Mouse (Mus musculus) forebrain, embryonic 10.5 days (tissue): ENCODE measurements around the gene Vsnl1. TPM values are rescaled to one million over a fixed set of nuclear protein-coding genes. Genes with fewer than 3 reads are reported as not detected.

Experiments used
- DNase-seq: peaks from one replicate; pipeline ENCODE4 v3.0.0-alpha.2; 2017; ENCODE audit warnings: low spot score; ENCODE audit errors: extremely low spot score
- H3K27ac ChIP-seq: fragments of 300-500 bp; sonication (generic); 2 replicates; pipeline ENCODE4 v1.5.1; 2016; ENCODE audit warnings: mild to moderate bottlenecking
- H3K27me3 ChIP-seq: fragments of 300-500 bp; sonication (generic); 2 replicates; pipeline ENCODE4 v1.6.1; 2016; ENCODE audit warnings: mild to moderate bottlenecking; ENCODE audit not compliant: poor library complexity, severe bottlenecking
- H3K36me3 ChIP-seq: fragments of 300-500 bp; sonication (generic); replicated peaks from 2 replicates; pipeline ENCODE4 v1.6.1; 2016; ENCODE audit warnings: mild to moderate bottlenecking, moderate library complexity
- H3K4me1 ChIP-seq: fragments of 300-500 bp; sonication (generic); 2 replicates; pipeline ENCODE4 v1.6.1; 2016
- H3K4me3 ChIP-seq: fragments of 300-500 bp; sonication (generic); 2 replicates; pipeline ENCODE4 v1.5.1; 2016; ENCODE audit warnings: mild to moderate bottlenecking, moderate library complexity
- H3K9me3 ChIP-seq: fragments of 300-500 bp; sonication (generic); 2 replicates; pipeline ENCODE4 v1.6.1; 2016; ENCODE audit warnings: mild to moderate bottlenecking, moderate library complexity
- WGBS: fragments of 180-500 bp; shearing (Covaris S2); methylation state at CpG from one replicate; pipeline ENCODE4 v1.1.7; 2016; 5-methylcytosine and 5-hydroxymethylcytosine counted together
- polyA plus RNA-seq: library from polyadenylated mRNA; unstranded; fragments of >200 nt; fragmentation: Nextera tagmentation; extraction: Ambion mirVana; gene quantifications from 2 replicates; pipeline ENCODE4 v1.2.1, GENCODE M21; 2016

Vsnl1 gene
- polyA plus RNA-seq, 1 experiment from 2014 or later = 0.71 TPM

- H3K4me3 ChIP-seq = no peak overlapping the region
- H3K9me3 ChIP-seq = no peaks in the 10 kb centered on the region
- 67% methylated on average over 6 of the region's 6 CpGs for WGBS
- H3K27ac ChIP-seq = no peak overlapping the region
- DNase-seq = no peak
- no peaks in the 10 kb centered on the region for H3K4me1 ChIP-seq
- H3K36me3 ChIP-seq = no peaks in the 10 kb centered on the region
- no peaks in the 10 kb centered on the region for H3K27me3 ChIP-seq
Measured at GRCm38 (mm10) chr12:11364870-11365269, 71.5 kb downstream of the Vsnl1 start.

- DNase-seq = no peak
- WGBS = 92% methylated on average over 6 of the region's 6 CpGs
- no peaks in the 10 kb centered on the region for H3K9me3 ChIP-seq
- H3K27ac ChIP-seq = no peak overlapping the region
- no peaks in the 10 kb centered on the region for H3K36me3 ChIP-seq
- no peak overlapping the region for H3K4me3 ChIP-seq
- no peaks in the 10 kb centered on the region for H3K27me3 ChIP-seq
- no peaks in the 10 kb centered on the region for H3K4me1 ChIP-seq
Measured at GRCm38 (mm10) chr12:11362435-11362834, 74.0 kb downstream of the Vsnl1 start.

GRCm38 (mm10) chr12:11350895-11351294 lies 85.5 kb downstream of the Vsnl1 start:
- 37% methylated on average over 5 of the region's 5 CpGs for WGBS
- Histone ChIP-seq H3K4me1 (peaks cover 3% of the 10 kb centered on the region; the same call in 1 of the 2 replicates), H3K36me3 (no peaks in the 10 kb centered on the region), H3K4me3 (no peak overlapping the region), H3K27me3 (no peaks in the 10 kb centered on the region), H3K9me3 (no peaks in the 10 kb centered on the region), H3K27ac (no peak overlapping the region)
- peak; percentile 61 for DNase-seq

- Histone ChIP-seq H3K4me3 (no peak overlapping the region), H3K36me3 (no peaks in the 10 kb centered on the region), H3K27ac (no peak overlapping the region), H3K4me1 (peaks cover 3% of the 10 kb centered on the region; the same call in 1 of the 2 replicates), H3K27me3 (no peaks in the 10 kb centered on the region), H3K9me3 (no peaks in the 10 kb centered on the region)
- 69% methylated on average over 5 of the region's 5 CpGs for WGBS
- no peak for DNase-seq
Measured at GRCm38 (mm10) chr12:11349870-11350269, 86.5 kb downstream of the Vsnl1 start.

GRCm38 (mm10) chr12:11348423-11348822 lies 88.0 kb downstream of the Vsnl1 start:
- no peaks in the 10 kb centered on the region for H3K9me3 ChIP-seq
- H3K4me3 ChIP-seq = no peak overlapping the region
- H3K27me3 ChIP-seq = no peaks in the 10 kb centered on the region
- peaks cover 3% of the 10 kb centered on the region; the same call in 1 of the 2 replicates for H3K4me1 ChIP-seq
- H3K27ac ChIP-seq = no peak overlapping the region
- DNase-seq = no peak
- 9% methylated on average over 1 of the region's 1 CpGs for WGBS
- no peaks in the 10 kb centered on the region for H3K36me3 ChIP-seq

GRCm38 (mm10) chr12:11345963-11346362 lies 90.5 kb downstream of the Vsnl1 start:
- Histone ChIP-seq H3K9me3 (no peaks in the 10 kb centered on the region), H3K4me1 (peaks cover 3% of the 10 kb centered on the region; the same call in 1 of the 2 replicates), H3K27ac (no peak overlapping the region), H3K27me3 (no peaks in the 10 kb centered on the region), H3K36me3 (no peaks in the 10 kb centered on the region), H3K4me3 (no peak overlapping the region)
- WGBS = 69% methylated on average over 2 of the region's 2 CpGs
- no peak for DNase-seq

GRCm38 (mm10) chr12:11342020-11342600 lies 94.3 kb downstream of the Vsnl1 start:
- 91% methylated on average over 6 of the region's 6 CpGs for whole genome bisulfite sequencing
- no peak overlapping the region for H3K4me3 ChIP-seq
- no peaks in the 10 kb centered on the region for H3K4me1 ChIP-seq
- DNase-seq = no peak
- no peaks in the 10 kb centered on the region for H3K27me3 ChIP-seq
- no peak overlapping the region for H3K27ac ChIP-seq
- no peaks in the 10 kb centered on the region for H3K9me3 ChIP-seq
- H3K36me3 ChIP-seq = no peaks in the 10 kb centered on the region

GRCm38 (mm10) chr12:11338251-11338650 lies 98.2 kb downstream of the Vsnl1 start:
- 94% methylated on average over 2 of the region's 2 CpGs for WGBS
- Histone ChIP-seq H3K4me1 (no peaks in the 10 kb centered on the region), H3K27me3 (no peaks in the 10 kb centered on the region), H3K36me3 (no peaks in the 10 kb centered on the region), H3K9me3 (no peaks in the 10 kb centered on the region), H3K4me3 (no peak overlapping the region), H3K27ac (no peak overlapping the region)
- no peak for DNase-seq

- H3K9me3 ChIP-seq = no peaks in the 10 kb centered on the region
- 45% methylated on average over 4 of the region's 4 CpGs for WGBS
- DNase-seq = peak; percentile 37
Measured at GRCm38 (mm10) chr12:11336845-11337244, 99.6 kb downstream of the Vsnl1 start.

GRCm38 (mm10) chr12:11326483-11326882 lies 109.9 kb downstream of the Vsnl1 start:
- no peak overlapping the region for H3K4me3 ChIP-seq
- DNase-seq = no peak
- peaks cover 6% of the 10 kb centered on the region; the same call in 1 of the 2 replicates for H3K4me1 ChIP-seq
- WGBS = 86% methylated on average over 3 of the region's 3 CpGs
- no peaks in the 10 kb centered on the region for H3K9me3 ChIP-seq
- H3K36me3 ChIP-seq = no peaks in the 10 kb centered on the region
- H3K27ac ChIP-seq = no peak overlapping the region
- no peaks in the 10 kb centered on the region for H3K27me3 ChIP-seq

More at GRCm38 (mm10) chr12:11336845-11337244, 99.6 kb downstream of the Vsnl1 start:
- H3K4me3 ChIP-seq = no peak overlapping the region
- no peaks in the 10 kb centered on the region for H3K36me3 ChIP-seq
- H3K4me1 ChIP-seq = no peaks in the 10 kb centered on the region
- H3K27me3 ChIP-seq = no peaks in the 10 kb centered on the region
- no peak overlapping the region for H3K27ac ChIP-seq

- no peaks in the 10 kb centered on the region for H3K27me3 ChIP-seq
- peaks cover 6% of the 10 kb centered on the region; the same call in 1 of the 2 replicates for H3K4me1 ChIP-seq
- no peaks in the 10 kb centered on the region for H3K9me3 ChIP-seq
- H3K27ac ChIP-seq = no peak overlapping the region
- DNase-seq = no peak
- H3K4me3 ChIP-seq = no peak overlapping the region
- 70% methylated on average over 4 of the region's 4 CpGs for WGBS
- peaks cover 3% of the 10 kb centered on the region; the same call in 1 of the 2 replicates for H3K36me3 ChIP-seq
Measured at GRCm38 (mm10) chr12:11324480-11324879, 111.9 kb downstream of the Vsnl1 start.

GRCm38 (mm10) chr12:11317671-11318070 lies 118.7 kb downstream of the Vsnl1 start:
- H3K4me3 ChIP-seq = no peak overlapping the region
- no peak overlapping the region for H3K27ac ChIP-seq
- no peaks in the 10 kb centered on the region for H3K9me3 ChIP-seq
- no peaks in the 10 kb centered on the region for H3K4me1 ChIP-seq
- WGBS = 72% methylated on average over 6 of the region's 6 CpGs
- DNase-seq = no peak
- H3K36me3 ChIP-seq = peaks cover 53% of the 10 kb centered on the region
- no peaks in the 10 kb centered on the region for H3K27me3 ChIP-seq

- WGBS = 85% methylated on average over 1 of the region's 1 CpGs
- no peak overlapping the region for H3K4me3 ChIP-seq
- DNase-seq = no peak
- H3K27ac ChIP-seq = no peak overlapping the region
- no peaks in the 10 kb centered on the region for H3K9me3 ChIP-seq
- peaks cover 81% of the 10 kb centered on the region for H3K36me3 ChIP-seq
- no peaks in the 10 kb centered on the region for H3K4me1 ChIP-seq
- H3K27me3 ChIP-seq = no peaks in the 10 kb centered on the region
Measured at GRCm38 (mm10) chr12:11313840-11314239, 122.6 kb downstream of the Vsnl1 start.
